Mouse (Mus musculus): ENCODE results near the gene Rassf8.

Gene Rassf8

DNA sequence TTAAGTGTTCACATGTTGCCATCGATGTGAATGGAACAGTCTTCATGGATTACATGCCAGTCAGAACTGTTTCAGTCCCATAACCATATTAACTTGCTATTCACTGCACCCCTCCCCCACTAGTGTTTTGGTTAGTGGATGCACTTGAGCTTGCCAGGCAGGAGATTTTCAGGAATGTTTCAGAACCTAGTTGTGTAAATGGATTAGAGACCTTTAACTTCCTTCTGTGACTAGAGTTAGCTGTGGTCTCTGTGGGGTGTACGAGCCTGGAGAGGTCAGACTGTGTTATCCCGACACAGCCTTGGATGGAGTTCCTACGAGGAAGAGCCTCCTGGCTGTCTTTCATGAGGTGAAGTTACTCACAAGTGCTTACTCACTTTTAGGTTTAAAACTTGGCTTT lies 29.7 kb downstream of the Rassf8 start:
- in situ Hi-C loops (cut with MboI; ENCODE audit: low sequenced_read_pairs) = no loop called here

DNA sequence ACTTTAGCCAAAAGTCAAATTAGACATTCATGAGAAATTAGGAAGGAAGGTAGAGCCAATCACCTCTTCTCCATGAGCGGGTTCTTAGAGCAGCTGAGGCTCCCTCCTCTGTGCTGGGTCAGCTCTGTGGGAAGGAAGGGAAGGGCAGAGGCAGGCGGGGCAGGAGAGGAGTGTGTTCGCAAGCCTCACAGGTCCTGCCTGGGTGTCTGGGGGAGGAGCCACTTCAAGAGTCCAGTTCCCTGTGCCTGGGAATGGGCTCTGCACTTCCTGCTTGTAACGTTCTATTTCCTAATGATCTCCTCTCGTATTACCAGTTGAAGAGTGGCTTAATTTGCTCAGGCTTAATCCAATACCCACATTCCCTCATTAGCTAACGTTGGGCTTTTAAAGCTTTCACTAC lies 32.8 kb downstream of the Rassf8 start:
- in situ Hi-C loops (cut with MboI; ENCODE audit: low sequenced_read_pairs) = no loop called here

DNA sequence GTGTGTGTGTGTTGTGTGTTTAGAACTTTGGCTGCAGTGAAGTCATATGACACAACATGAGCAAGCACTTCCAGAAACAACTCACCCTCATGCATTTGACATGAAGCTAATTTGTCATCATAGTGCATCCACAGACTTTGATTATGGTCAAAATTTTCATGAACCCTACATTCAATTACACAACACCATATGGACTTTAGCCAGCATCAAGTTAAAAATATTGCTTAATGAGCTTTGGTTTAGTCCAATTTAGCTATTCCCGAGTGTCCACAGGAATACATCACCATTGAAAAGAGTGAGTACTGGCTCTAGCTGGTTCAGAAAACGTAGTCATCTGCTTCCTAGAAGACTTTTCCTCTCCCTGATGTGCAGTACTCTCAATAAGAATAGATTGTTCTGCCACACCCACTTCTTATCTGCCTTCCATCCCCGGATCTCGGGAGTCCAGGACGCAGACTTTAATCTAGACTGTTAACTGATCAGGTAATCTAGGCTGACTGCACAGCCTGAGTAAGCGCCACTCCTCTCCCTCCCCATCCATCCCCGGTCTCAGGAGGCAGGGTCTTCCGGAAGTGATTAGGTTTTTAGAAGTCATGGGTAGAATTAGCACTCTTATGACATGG lies 33.7 kb downstream of the Rassf8 start:
- in situ Hi-C loops (cut with MboI; ENCODE audit: low sequenced_read_pairs) = no loop called here

GRCm38 (mm10) chr6:145781256-145781655 lies 34.7 kb downstream of the Rassf8 start:
- in situ Hi-C loops (cut with MboI; ENCODE audit: low sequenced_read_pairs) = no loop called here

- in situ Hi-C loops (cut with MboI; ENCODE audit: low sequenced_read_pairs) = no loop called here
These were observed 35.4 kb downstream of the Rassf8 start for GRCm38 (mm10) chr6:145781966-145782365.

- in situ Hi-C loops (cut with MboI; ENCODE audit: low sequenced_read_pairs) = no loop called here
These were observed 40.8 kb downstream of the Rassf8 start for GRCm38 (mm10) chr6:145787311-145787710.

- in situ Hi-C loops (cut with MboI; ENCODE audit: low sequenced_read_pairs) = no loop called here
These were observed 43.2 kb downstream of the Rassf8 start for GRCm38 (mm10) chr6:145789738-145790137.

GRCm38 (mm10) chr6:145792373-145792772 lies 45.8 kb downstream of the Rassf8 start:
- in situ Hi-C loops (cut with MboI; ENCODE audit: low sequenced_read_pairs) = no loop called here

DNA sequence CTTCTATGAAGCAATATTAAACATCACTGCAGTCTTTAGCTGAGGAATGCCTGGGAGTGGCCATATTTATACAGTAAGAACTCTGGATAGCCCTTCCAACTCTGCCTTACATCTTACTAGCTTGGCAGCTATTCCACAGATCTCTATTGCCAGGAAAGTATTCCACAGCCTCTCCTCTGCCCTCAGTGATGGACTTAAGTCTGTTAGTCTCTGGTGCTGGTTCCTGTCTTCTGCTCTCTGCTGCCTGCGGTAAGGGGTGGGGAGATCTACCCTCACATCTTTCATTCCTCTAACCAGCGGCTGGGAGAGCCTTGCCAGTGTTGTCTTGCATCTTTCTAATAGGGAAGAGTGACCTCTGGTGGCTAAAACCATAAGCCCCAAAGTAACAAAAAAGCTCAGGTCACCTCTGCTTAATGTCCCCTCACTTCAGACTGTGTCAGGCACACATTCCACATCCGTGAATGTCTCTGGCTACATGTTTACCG lies 46.6 kb downstream of the Rassf8 start:
- in situ Hi-C loops (cut with MboI; ENCODE audit: low sequenced_read_pairs) = no loop called here

GRCm38 (mm10) chr6:145794671-145795070 lies 48.1 kb downstream of the Rassf8 start:
- in situ Hi-C loops (cut with MboI; ENCODE audit: low sequenced_read_pairs) = no loop called here

- in situ Hi-C loops (cut with MboI; ENCODE audit: low sequenced_read_pairs) = no loop called here
These were observed 49.9 kb downstream of the Rassf8 start for GRCm38 (mm10) chr6:145796191-145797023.

DNA sequence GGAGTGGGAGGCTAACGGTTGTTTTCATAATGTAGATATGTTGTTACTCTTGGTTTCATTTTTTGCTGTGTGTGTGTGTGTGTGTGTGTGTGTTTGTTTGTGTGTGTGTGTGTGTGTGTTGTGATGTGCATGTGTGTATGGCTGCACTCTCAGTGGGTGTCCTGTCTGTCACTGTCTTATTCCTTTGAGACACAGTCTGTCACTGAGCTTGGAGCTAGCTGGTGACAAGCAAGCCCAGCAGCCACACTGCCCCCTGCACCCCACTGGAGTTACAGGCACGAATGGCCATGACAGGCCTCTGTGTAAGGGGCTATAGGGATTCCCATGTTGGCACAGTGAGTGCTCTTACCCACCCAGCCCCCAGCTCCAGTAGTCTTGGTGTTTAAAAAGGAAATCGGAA lies 51.1 kb downstream of the Rassf8 start:
- in situ Hi-C loops (cut with MboI; ENCODE audit: low sequenced_read_pairs) = no loop called here

DNA sequence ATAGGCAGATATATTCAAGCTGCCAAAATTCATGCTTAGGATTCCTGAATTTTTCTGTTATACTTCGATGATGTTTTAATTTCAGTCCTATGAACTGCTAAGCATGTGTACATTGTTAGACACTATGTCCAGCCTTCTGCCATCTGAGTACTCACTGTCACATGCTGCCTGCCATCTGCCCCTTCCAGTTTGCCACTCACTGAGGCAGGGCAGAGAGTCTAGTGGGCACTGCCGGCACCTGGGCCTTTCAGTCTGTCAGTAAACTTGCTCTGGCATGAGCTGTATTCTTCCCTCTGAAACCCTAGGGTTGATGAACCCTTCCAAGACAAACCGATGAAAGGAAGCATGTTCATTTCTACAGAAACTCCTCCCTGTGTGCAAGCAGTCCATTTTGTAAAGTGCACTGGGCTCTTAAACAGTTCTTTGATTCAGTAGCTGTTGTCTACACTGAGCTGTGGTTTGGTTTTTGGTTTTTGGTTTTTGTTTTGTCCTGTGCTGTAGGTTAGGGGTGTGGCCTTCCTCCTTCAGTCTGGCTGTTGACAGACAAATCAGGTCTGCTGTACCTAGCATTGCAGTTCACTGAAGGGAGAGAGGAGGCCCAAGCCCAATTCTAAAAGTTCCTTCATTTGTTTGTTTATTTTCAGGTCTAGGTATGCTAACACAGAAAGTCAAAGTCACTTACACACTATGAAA lies 55.4 kb downstream of the Rassf8 start:
- in situ Hi-C loops (cut with MboI; ENCODE audit: low sequenced_read_pairs) = no loop called here

DNA sequence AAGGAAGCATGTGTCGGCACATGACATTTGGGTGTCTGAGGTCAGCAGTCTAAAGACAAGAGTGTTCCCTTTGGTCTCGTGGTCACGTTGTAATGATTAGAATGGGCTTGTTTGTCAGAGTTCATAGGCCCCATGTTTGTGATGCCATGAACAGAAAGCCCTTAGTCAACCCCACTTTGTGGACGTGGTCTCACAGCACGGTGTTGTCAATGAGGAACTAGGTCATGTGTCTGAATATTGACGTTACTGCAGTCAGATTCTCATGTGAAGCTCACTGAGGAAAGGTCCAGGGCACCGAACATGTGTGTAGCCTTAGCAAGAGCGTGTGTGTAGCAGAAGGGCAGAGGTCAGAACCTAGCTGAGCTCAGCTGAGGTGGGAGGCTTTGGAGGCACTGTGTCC lies 56.3 kb downstream of the Rassf8 start:
- in situ Hi-C loops (cut with MboI; ENCODE audit: low sequenced_read_pairs) = no loop called here

GRCm38 (mm10) chr6:145804276-145804675 lies 57.7 kb downstream of the Rassf8 start:
- in situ Hi-C loops (cut with MboI; ENCODE audit: low sequenced_read_pairs) = no loop called here

- in situ Hi-C loops (cut with MboI; ENCODE audit: low sequenced_read_pairs) = no loop called here
These were observed 60.2 kb downstream of the Rassf8 start for GRCm38 (mm10) chr6:145806784-145807183.

GRCm38 (mm10) chr6:145807929-145808328 lies 61.4 kb downstream of the Rassf8 start:
- in situ Hi-C loops (cut with MboI; ENCODE audit: low sequenced_read_pairs) = no loop called here

- in situ Hi-C loops (cut with MboI; ENCODE audit: low sequenced_read_pairs) = no loop called here
These were observed 63.0 kb downstream of the Rassf8 start for GRCm38 (mm10) chr6:145809566-145809965.

GRCm38 (mm10) chr6:145810015-145810414 lies 63.5 kb downstream of the Rassf8 start:
- in situ Hi-C loops (cut with MboI; ENCODE audit: low sequenced_read_pairs) = no loop called here

DNA sequence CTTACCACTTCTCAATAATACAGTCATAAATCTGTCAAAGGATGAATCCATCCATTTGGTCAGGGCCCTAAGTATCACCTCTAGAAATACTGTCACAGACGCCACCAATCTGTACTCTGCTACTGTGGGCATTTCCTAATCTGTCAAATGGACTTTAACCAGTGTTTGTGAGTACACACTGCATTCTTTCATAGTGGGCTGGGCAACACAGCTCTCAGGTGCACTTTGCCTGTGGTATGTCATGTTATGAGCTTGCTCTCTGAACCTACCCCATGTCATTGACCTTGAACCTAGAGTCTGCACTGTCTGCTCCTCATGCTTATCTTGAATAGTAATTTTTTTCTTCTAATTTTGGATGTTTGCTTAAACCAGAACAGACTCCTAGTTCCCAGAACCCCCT lies 64.6 kb downstream of the Rassf8 start:
- in situ Hi-C loops (cut with MboI; ENCODE audit: low sequenced_read_pairs) = no loop called here

- in situ Hi-C loops (cut with MboI; ENCODE audit: low sequenced_read_pairs) = no loop called here
These were observed 68.7 kb downstream of the Rassf8 start for GRCm38 (mm10) chr6:145815200-145815599.

DNA sequence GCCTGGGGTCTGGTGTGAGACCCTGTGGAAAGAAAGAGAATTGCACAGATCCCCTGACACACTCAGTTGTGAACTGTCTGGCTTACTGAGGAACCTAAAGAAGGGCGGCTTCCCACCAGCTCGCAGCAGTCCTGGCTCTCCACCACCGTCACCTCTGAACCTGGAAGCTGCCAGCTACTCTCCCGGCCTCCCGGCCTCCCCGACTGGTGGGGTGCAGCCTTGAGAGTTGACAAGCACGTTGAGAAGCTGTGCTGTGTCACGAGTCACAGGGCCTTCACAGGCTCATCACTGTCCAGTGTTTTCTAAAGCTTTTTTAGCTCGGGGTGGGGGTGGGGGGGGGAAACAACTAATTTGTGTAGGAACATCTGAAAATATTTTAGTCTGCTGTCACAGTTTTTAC lies 72.6 kb downstream of the Rassf8 start:
- in situ Hi-C loops (cut with MboI; ENCODE audit: low sequenced_read_pairs) = no loop called here
